Mouse (Mus musculus) cerebellum, adult 2 months (tissue): ENCODE measurements around the gene Grb7.

Experiments used
- CTCF ChIP-seq: fragments of 200-500 bp; IDR thresholded peaks from 2 replicates; pipeline ENCODE4 v1.5.1; 2011; ENCODE audit warnings: low read depth, mild to moderate bottlenecking, control low read depth, low read length, moderate library complexity, borderline replicate concordance; ENCODE audit not compliant: insufficient read depth
- POLR2A ChIP-seq: fragments of 200-500 bp; IDR thresholded peaks from 2 replicates; pipeline ENCODE4 v1.6.1; 2011; ENCODE audit warnings: low read length, control low read depth, borderline replicate concordance; ENCODE audit not compliant: insufficient read depth

GRCm38 (mm10) chr11:98400161-98400726, 46.0 kb upstream of the Grb7 start, which contains the start of gene Pgap3:
- TF ChIP-seq CTCF: no peak
- TF ChIP-seq POLR2A: peak; percentile 70; the same call in 1 of the 2 replicates
